Mouse (Mus musculus): ENCODE measurements around the gene Slc39a8. TPM values are rescaled to one million over a fixed set of nuclear protein-coding genes. Genes with fewer than 3 reads are reported as not detected.
A peak's percentile ranks its signal among the peaks of the same experiment; 100 is the strongest.

Slc39a8 gene
- polyA plus RNA-seq, 1 experiment from 2014 or later = 12.2 TPM

DNA sequence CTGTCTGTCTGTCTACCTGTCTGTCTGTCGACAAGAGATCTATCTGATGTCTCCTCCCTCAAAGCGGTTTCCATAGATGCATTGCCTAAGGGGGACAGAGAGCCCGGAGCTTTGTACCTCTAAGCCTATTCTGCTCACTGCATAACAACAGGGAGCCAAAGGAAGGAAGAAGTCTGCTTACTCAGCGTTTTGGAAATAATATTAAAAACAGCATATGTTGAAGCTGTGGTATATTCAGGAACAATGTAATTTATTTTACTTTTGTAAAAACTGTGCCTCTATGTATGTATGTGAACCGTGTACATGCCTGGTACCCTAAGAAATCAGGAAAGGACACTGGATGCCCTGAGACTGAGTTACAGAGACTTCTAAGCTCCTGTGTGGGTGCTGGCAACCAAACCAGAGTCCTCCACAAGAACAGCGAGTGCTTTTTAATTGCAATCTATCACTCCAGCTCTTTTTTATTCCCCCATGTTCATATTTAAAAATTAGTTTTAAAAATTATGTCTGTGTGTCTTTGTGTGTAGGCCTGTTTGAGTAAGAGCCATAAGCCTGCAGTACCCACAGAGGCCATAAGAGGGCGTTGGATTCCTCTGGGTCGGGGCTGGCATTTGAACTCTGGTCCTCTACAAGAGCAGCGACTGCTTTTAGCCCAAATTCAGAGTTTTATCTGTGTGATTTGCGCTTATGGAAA, 28.7 kb downstream of the Slc39a8 start:
- no peaks in the 10 kb centered on the region for H3K36me3 ChIP-seq
- no peaks in the 10 kb centered on the region for H3K9me3 ChIP-seq
- H3K27me3 ChIP-seq = no peaks in the 10 kb centered on the region
- no peak overlapping the region for H3K9ac ChIP-seq
- no peak overlapping the region for H3K4me3 ChIP-seq
- ATAC-seq (ENCODE audit: low read depth) = no peak
- 86% methylated on average over 10 of the region's 10 CpGs for WGBS
- H3K27ac ChIP-seq (replicated peaks) = no peak overlapping the region
- no peak overlapping the region for H3K4me2 ChIP-seq
- H3K4me1 ChIP-seq (replicated peaks) = peaks cover 7% of the 10 kb centered on the region

DNA sequence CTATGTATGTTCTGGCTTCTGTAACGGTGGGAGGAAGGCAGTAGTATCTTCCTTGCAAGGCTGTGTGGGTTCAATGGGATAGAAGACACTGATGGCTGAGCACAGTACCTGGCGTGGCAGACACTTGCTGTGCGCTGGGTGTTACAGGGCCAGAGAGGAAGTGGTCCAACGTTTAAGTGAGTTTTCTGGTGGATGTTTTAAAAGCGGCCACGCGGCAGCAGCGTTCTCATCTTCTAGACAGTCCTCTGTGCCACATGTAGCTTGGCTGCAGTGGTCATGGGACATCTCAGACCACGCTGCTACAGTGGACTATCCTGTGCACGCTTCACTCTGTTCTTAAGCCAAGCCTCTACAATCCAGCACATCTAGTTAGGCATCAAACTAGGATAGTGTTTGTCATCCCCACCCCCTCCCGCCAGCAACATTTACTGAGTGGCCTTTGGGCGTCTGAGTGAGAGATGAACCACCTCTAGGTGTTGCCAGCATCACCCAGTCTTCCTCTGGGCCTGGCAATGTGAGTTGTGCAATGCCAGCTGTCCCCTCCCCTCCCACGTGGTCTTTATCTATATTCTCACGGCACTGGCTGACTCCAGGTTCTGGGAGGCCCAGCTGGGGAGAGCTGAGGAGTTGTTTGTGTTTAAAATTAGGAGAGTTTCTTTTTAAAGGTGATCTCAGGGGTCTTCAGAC, 29.4 kb downstream of the Slc39a8 start:
- H3K9ac ChIP-seq = no peak overlapping the region
- H3K4me2 ChIP-seq = no peak overlapping the region
- H3K36me3 ChIP-seq = no peaks in the 10 kb centered on the region
- ATAC-seq (ENCODE audit: low read depth) = no peak
- peaks cover 7% of the 10 kb centered on the region for H3K4me1 ChIP-seq (replicated peaks)
- H3K9me3 ChIP-seq = no peaks in the 10 kb centered on the region
- no peak overlapping the region for H3K4me3 ChIP-seq
- H3K27ac ChIP-seq (replicated peaks) = no peak overlapping the region
- 83% methylated on average over 14 of the region's 14 CpGs for WGBS
- H3K27me3 ChIP-seq = no peaks in the 10 kb centered on the region

DNA sequence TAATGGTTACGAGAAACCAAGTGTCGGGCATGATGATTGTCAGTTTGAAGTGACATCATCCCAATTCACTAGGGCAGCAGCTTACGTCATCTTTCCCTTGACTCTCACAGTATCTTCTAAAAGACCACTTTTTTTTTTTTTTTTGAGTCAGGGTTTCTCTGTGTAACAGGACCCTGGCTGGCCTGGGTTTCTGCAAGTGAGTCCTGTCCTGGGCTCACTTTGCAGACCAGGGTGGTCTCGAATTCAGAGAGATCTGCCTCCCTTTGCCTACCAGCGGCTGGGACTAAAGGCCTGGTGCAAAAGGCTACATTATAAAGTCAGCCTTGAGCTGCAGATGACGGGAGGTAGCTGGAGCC, 29.9 kb downstream of the Slc39a8 start:
- Histone ChIP-seq H3K36me3 (no peaks in the 10 kb centered on the region), H3K27ac (replicated peaks) (no peak overlapping the region), H3K4me1 (replicated peaks) (peaks cover 7% of the 10 kb centered on the region), H3K9ac (no peak overlapping the region), H3K4me3 (no peak overlapping the region), H3K4me2 (no peak overlapping the region), H3K9me3 (no peaks in the 10 kb centered on the region), H3K27me3 (no peaks in the 10 kb centered on the region)
- 85% methylated on average over 6 of the region's 6 CpGs for WGBS
- ATAC-seq (ENCODE audit: low read depth) = no peak

DNA sequence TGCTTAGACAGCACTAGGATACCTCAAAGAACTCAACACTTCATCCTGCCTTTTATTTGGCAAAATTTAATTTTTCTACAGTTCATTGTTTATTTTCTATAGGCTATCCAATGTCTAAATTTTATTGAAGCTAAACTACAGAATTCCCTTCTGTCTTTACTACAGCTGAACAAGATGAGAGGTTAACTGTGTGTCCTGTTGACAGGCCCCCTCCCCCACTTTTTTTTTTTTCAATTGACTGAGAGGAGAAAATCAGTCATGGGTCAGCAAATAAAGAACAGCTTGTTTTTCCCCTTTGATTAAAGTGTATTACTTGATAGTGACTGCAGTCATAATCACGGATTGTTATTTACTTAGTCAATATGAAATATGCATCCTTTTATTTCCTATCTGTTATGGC, 31.2 kb downstream of the Slc39a8 start:
- H3K4me3 ChIP-seq = no peak overlapping the region
- no peak overlapping the region for H3K27ac ChIP-seq (replicated peaks)
- 33% methylated on average over 1 of the region's 1 CpGs for WGBS
- H3K9me3 ChIP-seq = no peaks in the 10 kb centered on the region
- H3K27me3 ChIP-seq = no peaks in the 10 kb centered on the region
- H3K4me1 ChIP-seq (replicated peaks) = peaks cover 7% of the 10 kb centered on the region
- no peak overlapping the region for H3K4me2 ChIP-seq
- no peak overlapping the region for H3K9ac ChIP-seq
- no peaks in the 10 kb centered on the region for H3K36me3 ChIP-seq
- no peak for ATAC-seq (ENCODE audit: low read depth)

DNA sequence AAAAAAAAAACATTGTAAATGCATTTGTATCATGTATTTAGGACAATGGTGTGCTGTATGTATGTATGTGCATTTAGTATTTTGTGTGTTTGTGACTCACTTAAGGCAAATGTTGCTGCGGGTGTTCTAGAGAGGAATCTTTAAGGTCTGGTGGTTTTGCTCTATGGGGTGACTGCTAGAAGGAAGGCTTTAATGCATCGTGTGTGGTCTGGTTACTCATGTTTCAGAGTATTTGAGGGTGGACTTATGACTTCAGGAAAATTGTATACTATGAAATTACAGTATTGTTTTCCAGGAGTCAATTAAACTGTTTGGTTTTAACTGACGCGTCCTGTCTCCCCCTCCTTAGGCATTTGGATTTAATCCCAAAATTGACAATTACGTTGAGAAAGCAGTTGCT, 32.1 kb downstream of the Slc39a8 start:
- Histone ChIP-seq H3K9ac (no peak overlapping the region), H3K9me3 (no peaks in the 10 kb centered on the region), H3K36me3 (no peaks in the 10 kb centered on the region), H3K27ac (replicated peaks) (no peak overlapping the region), H3K4me1 (replicated peaks) (peaks cover 7% of the 10 kb centered on the region), H3K4me2 (no peak overlapping the region), H3K27me3 (no peaks in the 10 kb centered on the region), H3K4me3 (no peak overlapping the region)
- WGBS = 68% methylated on average over 5 of the region's 5 CpGs
- ATAC-seq (ENCODE audit: low read depth) = no peak

DNA sequence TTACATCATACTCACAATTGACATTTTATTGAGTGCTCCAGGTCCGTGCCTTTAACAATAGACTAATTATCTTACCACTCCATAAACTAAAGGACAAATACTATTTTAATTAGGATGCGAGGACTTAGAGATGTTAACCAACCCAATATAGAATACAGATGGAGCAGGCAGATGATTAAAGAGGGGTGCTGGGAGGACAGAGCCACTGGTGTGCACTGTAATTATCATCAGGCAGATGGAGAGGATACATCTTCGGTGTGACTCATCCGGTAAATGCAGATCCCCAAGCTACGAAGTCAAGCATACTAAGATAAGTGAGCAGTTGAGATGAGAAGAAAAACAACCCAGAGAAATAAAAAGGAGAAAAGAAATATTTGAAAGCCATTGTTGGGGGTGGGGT, 34.4 kb downstream of the Slc39a8 start:
- H3K9ac ChIP-seq = no peak overlapping the region
- WGBS = 68% methylated on average over 5 of the region's 5 CpGs
- H3K27me3 ChIP-seq = no peaks in the 10 kb centered on the region
- H3K36me3 ChIP-seq = no peaks in the 10 kb centered on the region
- H3K27ac ChIP-seq (replicated peaks) = no peak overlapping the region
- H3K9me3 ChIP-seq = no peaks in the 10 kb centered on the region
- H3K4me1 ChIP-seq (replicated peaks) = peaks cover 7% of the 10 kb centered on the region
- no peak for ATAC-seq (ENCODE audit: low read depth)
- no peak overlapping the region for H3K4me2 ChIP-seq
- no peak overlapping the region for H3K4me3 ChIP-seq

DNA sequence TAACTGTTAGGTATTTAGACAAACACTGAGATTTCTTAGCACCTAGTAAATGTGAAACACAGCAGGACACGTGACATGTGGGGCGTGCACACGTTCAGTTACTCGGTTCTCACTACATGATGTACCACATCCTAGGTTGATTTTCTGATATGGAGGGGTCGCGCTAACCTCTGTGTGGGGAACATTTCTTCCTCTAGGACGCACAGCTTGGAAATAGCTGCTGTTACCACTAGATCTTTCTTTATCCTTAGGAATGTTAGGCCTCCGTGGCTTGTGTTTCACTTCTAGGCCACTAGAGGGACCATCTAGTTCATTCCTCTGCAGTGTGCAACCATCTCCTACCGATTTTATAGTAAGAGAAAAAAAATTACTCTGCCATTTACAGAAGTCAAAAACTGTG, 37.7 kb downstream of the Slc39a8 start:
- no peak overlapping the region for H3K27ac ChIP-seq (replicated peaks)
- no peak overlapping the region for H3K4me3 ChIP-seq
- no peak overlapping the region for H3K9ac ChIP-seq
- no peaks in the 10 kb centered on the region for H3K9me3 ChIP-seq
- H3K4me1 ChIP-seq (replicated peaks) = no peaks in the 10 kb centered on the region
- H3K36me3 ChIP-seq = no peaks in the 10 kb centered on the region
- H3K4me2 ChIP-seq = no peak overlapping the region
- WGBS = 52% methylated on average over 9 of the region's 9 CpGs
- no peaks in the 10 kb centered on the region for H3K27me3 ChIP-seq
- peak; percentile 67; the same call in 1 of the 2 replicates for ATAC-seq (ENCODE audit: low read depth)

DNA sequence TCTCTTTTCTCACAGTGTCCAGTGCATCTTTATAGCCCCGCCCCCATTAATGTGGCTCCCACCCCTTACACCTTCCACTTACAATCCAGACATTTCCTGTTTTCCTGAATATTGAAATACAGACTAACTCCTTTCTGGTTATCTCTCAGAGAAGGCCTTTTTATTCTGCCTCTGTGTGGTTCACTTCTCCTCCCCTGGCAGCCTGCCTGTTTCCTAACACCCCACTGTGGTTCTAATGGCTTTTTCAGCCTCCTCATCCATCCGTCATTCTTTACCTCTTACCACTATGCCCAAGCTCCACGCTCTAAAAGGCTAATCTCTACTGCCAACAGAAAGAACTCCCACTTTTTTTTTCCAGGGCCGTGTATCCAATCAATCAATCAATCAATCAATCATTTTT, 44.0 kb downstream of the Slc39a8 start:
- no peak overlapping the region for H3K27ac ChIP-seq (replicated peaks)
- H3K27me3 ChIP-seq = no peaks in the 10 kb centered on the region
- no peak overlapping the region for H3K9ac ChIP-seq
- H3K4me1 ChIP-seq (replicated peaks) = peaks cover 7% of the 10 kb centered on the region; the same call in 1 of the 2 replicates
- no peak; the same call in 1 of the 2 replicates for ATAC-seq (ENCODE audit: low read depth)
- no peak overlapping the region for H3K4me3 ChIP-seq
- no peak overlapping the region for H3K4me2 ChIP-seq
- no peaks in the 10 kb centered on the region for H3K36me3 ChIP-seq
- WGBS = 38% methylated on average over 4 of the region's 4 CpGs
- H3K9me3 ChIP-seq = no peaks in the 10 kb centered on the region

DNA sequence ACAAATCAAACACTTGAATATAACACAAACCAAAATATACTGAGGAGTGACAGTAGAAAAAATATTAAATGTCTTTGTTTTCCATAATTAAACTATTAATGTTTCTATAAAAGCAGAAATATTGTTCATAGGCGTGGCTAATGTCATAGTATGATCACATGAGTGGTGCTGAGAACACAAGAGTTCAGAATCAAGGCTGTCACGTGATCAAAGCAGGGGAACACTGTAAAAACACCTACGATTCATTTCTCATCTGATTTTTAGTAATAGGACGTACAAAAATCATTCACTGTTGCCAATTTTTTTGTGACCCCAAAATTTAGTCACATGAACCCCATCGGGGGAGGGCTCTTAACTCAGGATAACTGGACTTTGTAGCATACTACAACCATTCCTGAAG, 47.2 kb downstream of the Slc39a8 start:
- Histone ChIP-seq H3K27me3 (no peaks in the 10 kb centered on the region), H3K36me3 (no peaks in the 10 kb centered on the region), H3K27ac (replicated peaks) (no peak overlapping the region), H3K4me2 (no peak overlapping the region), H3K4me1 (replicated peaks) (peaks cover 7% of the 10 kb centered on the region; the same call in 1 of the 2 replicates), H3K4me3 (no peak overlapping the region), H3K9ac (no peak overlapping the region), H3K9me3 (no peaks in the 10 kb centered on the region)
- WGBS = 90% methylated on average over 5 of the region's 5 CpGs
- no peak for ATAC-seq (ENCODE audit: low read depth)

DNA sequence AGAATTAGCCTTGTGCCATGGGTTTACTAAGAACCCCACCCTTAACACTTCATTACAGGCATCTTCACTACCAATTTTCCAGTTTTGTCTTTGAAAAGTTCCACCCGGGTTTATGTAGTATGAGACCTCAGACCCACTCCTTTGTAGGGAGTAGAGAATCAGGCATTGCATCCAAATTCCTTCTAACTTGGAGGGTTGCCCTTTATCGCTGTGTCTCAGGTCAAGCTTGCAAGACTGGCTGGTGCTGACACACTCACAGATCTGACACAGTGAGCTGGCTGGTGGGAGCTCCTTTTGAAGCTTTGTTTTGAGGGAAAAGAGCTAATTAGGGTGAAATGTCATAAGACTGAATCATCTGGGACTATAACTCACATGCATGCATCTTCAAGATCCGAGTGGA, 48.5 kb downstream of the Slc39a8 start:
- Histone ChIP-seq H3K9me3 (no peaks in the 10 kb centered on the region), H3K27ac (replicated peaks) (no peak overlapping the region), H3K4me1 (replicated peaks) (peaks cover 7% of the 10 kb centered on the region; the same call in 1 of the 2 replicates), H3K4me2 (no peak overlapping the region), H3K9ac (no peak overlapping the region), H3K36me3 (no peaks in the 10 kb centered on the region), H3K27me3 (no peaks in the 10 kb centered on the region), H3K4me3 (no peak overlapping the region)
- 82% methylated on average over 3 of the region's 3 CpGs for WGBS
- ATAC-seq (ENCODE audit: low read depth) = no peak

DNA sequence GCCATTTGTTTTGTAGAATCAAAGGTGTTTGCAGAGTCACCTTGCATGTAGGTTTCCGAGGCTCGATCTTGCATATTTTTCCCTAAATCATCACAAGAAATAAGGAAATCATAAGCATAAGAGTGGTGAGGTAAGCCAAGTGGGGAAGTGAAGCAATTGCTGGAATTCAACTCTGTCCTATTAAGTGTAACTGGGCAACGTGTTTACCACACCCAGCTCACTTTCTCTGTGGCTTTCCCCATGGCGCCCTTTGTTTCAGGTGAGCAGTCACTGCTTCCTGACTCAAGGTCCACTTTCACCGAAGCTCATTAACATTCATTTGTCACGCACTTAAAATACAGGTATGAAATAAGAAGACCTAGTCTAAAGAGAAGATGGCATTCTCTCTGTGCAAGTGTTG, 53.0 kb downstream of the Slc39a8 start:
- H3K27ac ChIP-seq (replicated peaks) = no peak overlapping the region
- no peak overlapping the region for H3K9ac ChIP-seq
- H3K4me3 ChIP-seq = no peak overlapping the region
- H3K4me1 ChIP-seq (replicated peaks) = no peaks in the 10 kb centered on the region
- WGBS = 92% methylated on average over 6 of the region's 6 CpGs
- H3K27me3 ChIP-seq = no peaks in the 10 kb centered on the region
- H3K9me3 ChIP-seq = no peaks in the 10 kb centered on the region
- H3K4me2 ChIP-seq = no peak overlapping the region
- no peaks in the 10 kb centered on the region for H3K36me3 ChIP-seq
- ATAC-seq (ENCODE audit: low read depth) = no peak

DNA sequence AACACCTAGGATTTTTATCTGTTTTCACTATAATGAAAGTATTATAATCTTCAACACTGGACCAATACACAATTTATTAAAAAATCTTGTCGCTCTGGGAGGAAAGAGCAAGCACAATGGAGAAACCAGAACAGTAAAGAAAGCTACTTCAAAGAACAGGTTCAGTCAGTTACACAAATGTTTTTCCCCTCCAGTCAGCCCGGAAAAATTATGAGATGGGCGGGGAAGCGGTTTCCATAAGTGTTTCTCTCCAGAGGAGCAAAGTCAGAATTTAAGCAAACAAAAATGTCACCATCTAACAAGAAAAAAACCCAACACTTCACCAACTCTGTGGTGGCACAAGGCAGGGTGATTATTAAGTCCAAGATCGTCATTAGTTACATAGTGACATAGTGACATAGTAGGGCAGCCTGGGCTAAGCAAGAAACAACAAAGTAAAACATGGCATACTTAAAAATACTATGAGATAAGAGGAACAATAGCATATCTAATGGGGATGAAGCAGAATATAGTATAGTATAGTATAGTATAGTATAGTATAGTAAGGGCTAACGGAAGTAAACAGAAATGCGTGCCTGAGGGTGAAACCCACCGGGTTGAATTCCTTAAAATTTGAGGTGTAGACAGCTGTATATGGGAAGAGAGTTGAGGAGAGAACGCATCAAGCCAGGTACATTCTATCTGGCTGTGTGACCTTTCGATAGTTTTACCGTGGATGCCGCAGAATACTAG, 61.0 kb downstream of the Slc39a8 start:
- H3K9me3 ChIP-seq = no peaks in the 10 kb centered on the region
- H3K27ac ChIP-seq (replicated peaks) = no peak overlapping the region
- no peak overlapping the region for H3K9ac ChIP-seq
- H3K4me1 ChIP-seq (replicated peaks) = peaks cover 9% of the 10 kb centered on the region
- H3K4me3 ChIP-seq = no peak overlapping the region
- 76% methylated on average over 12 of the region's 12 CpGs for WGBS
- no peaks in the 10 kb centered on the region for H3K36me3 ChIP-seq
- no peak overlapping the region for H3K4me2 ChIP-seq
- peak; percentile 56; the same call in 1 of the 2 replicates for ATAC-seq (ENCODE audit: low read depth)
- H3K27me3 ChIP-seq = no peaks in the 10 kb centered on the region

All from neural tube, embryonic 13.5 days (tissue).